Mouse (Mus musculus) c-Kit-positive CD71-positive TER-119-positive erythroid progenitor cells, embryonic 14.5 days (primary cell): Measurements from ENCODE around the gene Ncoa6.
A peak's percentile ranks its signal among the peaks of the same experiment; 100 is the strongest.
"Not testable (repeated sequence)": the region's sequence is repeated elsewhere in the genome, so short reads cannot be mapped to it uniquely, and the experiment has no call there.

Source experiments
- DNase-seq: peaks from one replicate; pipeline ENCODE4 v3.0.0-alpha.2; 2013; ENCODE audit warnings: low spot score

The Ncoa6 gene

DNA sequence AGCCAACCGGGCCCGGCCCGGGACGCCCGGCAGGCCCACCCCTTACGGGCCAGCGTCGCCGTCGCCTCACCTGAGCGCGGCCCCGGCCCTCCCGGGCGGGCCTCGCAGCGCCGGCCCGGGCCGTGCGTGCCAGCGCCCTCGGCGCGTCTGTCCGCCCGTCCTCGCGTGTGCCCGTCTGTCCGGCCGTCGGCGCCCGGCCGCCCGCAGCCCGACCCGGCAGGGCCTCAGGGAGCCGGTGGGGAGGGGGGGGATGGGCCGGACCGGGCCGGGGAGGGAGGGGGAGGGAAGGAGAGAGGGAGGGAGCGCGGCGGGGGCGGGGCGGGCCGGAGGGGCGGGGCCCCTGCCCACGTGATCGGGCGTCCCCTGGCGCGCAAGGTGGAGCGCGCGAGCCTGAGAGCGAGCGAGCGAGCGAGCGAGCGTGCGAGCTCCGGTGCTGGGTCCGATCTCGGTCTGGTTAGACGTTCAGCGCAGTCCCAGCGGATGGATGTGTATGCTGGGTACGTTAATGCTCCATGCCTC lies at the start of gene Ncoa6:
Ncoa6 (minus strand) TSS at position 325 of the 519 bp plus-strand sequence.
- DNase-seq: peak; percentile 70

DNA sequence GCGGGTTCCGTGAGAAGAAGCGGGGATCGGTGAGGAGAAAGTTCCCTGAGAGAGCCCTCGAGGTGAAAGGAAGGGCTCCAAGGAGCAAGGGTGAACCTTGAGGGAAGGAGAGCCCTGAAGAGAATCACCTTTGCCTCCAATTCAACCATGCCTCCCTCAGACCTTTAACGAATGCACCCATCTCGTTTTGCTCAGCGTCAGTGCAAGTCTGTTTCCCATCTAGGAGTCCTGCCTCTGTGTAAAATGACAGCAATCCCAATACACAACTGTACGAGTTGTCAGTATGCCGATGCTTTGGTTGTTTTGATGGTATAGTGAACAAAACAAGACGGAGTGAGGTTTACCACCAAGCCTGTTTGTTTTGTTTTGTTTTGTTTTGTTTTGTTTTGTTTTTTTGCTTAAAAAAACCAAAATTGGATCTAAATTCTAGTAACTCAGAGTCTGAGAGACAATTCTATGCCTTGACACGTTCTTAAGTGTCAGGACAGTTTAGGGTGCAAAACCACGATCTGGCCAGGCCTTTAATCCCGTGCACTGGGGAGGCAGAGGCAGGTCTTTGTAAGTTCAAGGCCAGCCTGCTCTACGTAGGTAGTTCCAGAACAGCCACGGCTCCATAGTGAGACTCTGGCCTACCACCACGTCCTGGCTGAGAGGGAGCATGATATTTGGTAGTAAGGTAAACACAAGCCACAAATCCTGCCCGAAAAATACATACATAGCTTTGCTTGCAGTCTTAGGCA lies 45.0 kb upstream of the Ncoa6 start:
- DNase-seq: peak; percentile 50

DNA sequence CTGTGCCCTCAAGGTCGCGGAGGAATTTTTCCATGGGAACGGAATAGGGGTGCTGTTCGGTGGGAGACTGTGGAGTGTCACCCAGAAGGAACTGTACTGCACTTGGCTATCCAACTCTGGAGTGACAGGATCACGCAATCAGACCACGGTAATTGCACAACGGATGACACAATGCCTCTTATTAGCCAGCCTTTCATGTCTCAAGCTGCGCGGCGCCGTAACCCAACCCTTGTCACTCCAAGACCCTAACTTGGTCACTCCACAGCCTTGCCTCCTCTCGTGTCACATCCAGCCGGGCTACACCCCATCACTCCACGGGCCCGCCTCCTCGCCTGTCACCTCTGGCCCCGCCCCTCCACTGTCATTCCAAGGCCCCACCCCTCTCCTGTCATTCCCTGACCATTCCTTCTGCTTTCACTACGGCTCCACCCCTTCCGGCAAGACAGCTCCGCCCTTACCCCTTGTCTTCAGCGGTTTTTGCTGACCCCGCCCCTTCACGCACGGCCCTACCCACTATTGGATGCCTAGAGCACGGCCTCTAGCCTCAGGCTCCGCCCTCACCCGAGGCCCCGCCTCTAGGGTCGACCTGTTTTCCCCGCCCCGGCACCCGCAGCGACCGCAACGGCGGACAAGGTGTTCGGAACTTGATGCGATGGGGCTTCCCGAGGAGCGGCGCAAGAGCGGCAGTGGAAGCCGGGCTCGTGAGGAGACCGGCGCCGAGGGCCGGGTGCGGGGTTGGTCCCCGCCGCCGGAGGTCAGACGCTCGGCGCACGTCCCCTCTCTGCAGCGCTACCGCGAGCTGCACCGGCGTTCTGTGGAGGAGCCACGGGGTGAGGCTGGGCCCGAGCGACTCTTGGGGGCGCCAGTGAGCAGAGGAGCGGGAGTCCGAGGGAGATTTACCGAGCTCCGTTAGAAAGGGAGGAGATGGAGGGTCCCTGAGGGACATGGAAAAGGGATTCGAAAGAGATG lies 44.0 kb upstream of the Ncoa6 start, which contains the start of the genes Acss2 and Ggt7:
Acss2 (plus strand) TSS at position 494 of the 969 bp plus-strand sequence.
Ggt7 (minus strand) TSS at position 783 of the 969 bp plus-strand sequence.
- peak; percentile 98 for DNase-seq

DNA sequence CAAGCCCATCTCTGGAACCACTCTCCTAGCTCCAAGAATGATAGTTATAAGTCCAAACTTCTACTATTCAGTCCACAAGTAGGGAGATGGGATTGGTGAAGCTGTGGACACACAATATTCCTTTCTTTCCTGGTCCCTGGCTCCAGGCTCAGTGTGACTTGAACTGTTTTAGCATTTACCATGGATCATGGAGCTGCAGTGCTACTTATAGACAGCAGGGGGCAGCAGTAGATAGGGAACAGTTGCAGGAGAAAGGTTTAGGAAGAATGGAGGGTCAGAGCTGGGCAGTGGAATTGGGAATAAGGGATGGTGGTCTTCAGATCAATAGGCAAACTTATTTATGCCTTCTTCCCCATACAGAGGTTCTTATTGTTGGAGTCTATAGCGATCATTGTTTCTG lies 42.2 kb upstream of the Ncoa6 start:
- no peak for DNase-seq

DNA sequence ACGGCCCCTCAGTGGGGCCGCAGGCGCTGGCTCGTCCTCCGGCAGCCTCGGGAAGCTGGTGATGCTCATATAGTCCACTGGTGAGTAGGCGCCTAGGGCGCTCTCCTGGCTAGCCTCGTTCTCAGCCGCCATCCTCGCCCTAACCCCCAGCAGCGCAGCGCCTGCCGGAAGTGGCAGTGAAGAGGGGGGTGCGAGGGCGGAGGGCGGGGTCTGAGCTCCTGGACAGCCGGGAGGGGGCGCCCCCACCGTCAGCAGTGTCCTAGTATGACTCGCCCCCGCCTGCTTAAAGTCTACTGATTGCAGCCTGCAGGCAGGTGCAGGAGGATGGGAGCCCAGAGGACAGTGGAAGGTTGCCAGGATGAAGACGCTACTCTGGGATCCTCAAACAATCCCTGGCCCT lies 41.0 kb upstream of the Ncoa6 start:
- no peak for DNase-seq

DNA sequence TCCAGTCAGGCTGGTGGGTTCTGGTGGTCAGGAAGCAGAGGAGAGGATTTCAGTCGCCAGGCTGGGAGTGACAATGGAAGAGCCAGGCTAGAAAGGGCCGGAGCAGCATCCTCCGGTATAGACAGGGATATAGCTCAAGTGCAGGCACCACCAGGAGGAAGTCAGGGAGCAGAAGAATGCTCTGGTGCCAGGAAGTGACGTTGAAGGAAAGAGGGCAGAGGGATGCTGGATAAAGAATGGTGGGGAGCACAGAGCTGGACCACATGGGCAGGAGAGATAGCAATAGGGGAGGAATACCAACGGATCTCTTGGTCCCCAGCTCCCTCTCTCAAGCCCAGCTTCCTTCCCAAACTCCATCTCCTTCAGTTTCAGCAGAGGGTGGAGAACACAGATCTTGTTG lies 39.8 kb upstream of the Ncoa6 start:
- no peak for DNase-seq

DNA sequence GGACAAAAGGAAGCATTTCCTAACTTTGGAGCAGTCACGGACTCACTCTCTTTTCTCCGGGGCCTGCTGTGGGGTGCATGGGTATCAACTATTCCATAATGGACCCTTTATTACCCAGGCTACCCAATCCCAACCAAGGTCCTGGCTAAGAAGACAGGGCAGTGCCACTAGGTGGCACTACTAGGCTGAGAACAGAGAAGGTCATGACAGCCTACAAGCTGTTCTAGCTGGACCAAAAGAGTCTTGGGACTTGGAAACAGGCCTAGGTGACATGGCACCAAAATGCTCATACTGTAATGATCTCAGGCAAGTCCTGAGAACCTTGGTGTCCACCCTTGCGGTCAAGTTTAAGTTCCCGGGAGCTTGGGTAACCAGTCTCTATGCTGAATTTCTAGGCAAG lies 38.8 kb upstream of the Ncoa6 start:
- no peak for DNase-seq

DNA sequence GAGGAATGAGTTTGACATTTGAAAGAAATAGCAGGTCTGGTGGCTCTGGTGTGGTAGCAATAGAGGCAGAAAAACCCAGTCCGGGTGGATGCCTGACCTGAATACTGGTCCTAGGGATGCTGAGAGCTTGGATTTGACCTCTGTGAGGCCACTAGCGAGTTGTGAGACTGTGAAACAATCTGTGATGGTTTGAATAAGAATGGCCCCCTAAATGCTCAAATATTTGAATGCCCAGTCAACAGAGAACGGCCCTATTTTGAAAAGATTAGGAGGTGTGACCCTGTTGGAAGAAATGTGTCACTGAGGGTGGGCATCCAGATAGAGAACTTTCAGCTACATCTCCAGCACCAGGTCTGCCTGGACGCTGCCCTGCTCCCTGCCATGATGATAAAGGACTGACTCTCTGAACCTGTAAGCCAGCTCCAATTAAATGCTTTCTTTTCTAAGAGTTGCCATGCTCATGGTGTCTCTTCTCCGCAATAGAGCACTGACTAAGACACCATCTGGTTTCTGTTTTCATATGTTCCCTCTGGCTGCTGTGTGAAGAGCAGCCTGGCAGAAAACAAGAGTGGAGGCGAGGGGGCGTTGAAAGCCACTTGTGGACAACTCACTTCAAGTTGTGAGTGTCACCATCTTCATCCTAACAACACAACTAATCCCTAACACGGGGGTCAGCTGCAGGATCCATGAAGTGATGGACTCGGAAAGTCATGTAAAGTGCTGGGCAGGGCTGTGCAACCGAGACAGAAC lies 34.2 kb upstream of the Ncoa6 start:
- DNase-seq: no peak

DNA sequence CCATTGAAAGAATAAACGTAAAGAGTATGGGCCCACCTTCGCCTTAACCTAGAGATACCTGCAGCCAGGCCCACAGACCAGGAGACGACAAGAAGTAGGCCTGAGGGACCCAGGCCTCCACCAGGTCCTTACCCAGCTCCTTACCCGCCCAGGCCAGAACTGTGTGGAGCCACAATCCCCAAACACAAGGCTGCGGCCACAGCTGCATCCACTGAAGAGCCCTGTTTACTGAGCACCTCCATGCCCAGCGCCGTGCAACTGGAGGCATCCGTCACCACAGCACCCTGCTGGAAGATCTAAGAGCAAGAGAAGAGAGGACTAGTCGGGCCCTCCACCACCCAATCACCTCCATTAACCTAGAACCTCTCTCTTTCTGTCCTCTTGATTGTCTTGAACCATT lies 32.1 kb upstream of the Ncoa6 start:
- DNase-seq: no peak

DNA sequence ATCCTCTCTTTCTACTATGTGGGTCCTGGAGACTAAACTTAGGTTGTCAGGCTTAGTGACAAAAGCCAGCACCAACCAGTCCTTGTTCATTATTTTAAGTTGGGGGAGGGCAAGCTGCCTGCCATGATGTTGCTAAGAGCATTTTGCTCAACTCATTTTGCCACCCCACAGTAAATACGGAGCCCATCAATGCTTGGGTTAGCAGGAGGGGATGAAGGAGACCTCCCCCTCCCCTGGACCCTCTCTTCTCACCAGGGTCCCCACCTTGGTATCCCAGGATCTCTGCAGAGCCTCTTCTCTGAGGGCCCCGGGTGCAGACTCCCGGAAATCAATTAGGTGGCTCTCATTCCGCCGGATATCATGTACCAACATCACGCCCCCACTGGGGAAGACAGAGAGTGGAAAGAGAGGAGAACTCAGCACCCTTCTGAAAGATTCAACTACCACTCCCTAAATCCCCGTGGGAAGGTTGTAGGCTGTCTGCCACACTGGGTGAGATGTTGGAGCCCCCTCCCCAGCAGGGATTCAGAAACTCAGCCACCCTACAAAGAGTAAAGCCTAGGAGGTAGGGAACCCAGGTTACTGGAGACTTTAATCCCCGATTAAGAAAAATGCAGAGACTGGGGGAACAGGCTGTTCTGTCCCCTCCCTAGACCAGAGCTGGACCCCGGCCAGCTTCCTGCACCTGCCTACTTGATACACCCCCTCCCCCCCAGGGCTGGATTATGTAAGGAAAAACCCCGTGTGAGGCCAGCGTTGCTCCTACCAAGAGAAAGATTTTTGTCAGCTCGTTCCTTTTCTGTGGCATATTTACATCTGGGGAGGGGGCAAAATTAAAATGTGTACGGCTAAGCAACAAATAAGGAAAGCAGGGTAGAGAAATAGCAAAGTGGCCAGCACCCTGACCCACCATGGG lies 31.0 kb upstream of the Ncoa6 start:
- no peak for DNase-seq

DNA sequence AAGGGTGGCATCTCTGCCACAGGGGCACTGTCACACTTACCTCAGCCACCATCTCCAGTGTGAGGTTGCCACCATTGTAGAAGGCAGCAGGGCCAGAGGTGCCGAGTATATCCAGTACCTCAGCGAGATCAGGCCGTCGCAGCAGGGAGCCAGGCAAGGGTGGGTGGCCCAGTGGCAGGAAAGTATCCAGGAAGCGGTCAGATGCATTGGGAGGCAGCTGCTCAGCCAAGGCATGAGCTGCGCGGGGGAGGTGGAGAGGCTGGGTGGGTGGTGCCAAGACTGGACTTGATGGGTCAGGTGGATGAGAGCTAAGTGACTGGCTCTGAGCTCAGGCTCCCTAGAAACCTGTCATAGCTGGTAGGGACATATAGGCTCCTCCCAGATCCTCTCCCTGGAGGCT lies 28.9 kb upstream of the Ncoa6 start:
- DNase-seq: no peak

DNA sequence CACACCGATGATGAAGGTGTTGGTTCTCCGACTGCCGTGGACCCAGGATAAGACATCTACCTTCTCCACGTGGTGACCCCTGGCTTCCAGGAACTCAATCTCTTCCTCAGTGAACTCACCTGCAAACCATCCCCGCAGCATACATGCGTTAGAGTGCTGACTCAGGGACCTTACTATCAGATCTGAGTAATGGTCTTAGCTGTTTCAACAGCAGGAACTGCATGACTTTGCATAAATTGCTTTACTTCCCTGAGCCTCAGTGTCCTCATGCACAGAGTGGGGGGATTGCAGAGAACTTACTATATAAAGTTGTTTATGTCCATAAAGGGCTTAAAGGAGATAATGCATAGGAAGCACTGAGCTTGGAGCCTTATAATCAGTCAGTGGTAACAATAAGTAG lies 17.3 kb upstream of the Ncoa6 start:
- no peak for DNase-seq

DNA sequence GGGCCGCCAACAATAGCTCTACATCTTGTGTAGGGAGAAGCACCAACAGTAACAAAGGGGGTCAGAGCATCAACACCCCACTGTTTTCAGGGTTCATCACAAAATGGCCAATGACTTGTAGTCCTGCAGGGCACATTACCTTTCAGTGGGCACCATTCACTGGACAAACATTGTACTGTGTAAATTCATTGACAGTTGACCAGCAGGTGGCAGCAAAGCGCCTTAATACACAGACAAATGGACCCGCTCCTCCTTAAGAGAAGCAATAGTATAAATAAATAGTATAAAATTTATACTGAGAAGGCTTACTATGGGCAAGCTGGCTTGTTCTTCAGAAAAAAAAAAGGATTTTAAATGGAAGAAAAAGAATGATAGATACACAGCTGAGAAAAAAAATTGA lies 8.3 kb upstream of the Ncoa6 start:
- DNase-seq: peak; percentile 76

DNA sequence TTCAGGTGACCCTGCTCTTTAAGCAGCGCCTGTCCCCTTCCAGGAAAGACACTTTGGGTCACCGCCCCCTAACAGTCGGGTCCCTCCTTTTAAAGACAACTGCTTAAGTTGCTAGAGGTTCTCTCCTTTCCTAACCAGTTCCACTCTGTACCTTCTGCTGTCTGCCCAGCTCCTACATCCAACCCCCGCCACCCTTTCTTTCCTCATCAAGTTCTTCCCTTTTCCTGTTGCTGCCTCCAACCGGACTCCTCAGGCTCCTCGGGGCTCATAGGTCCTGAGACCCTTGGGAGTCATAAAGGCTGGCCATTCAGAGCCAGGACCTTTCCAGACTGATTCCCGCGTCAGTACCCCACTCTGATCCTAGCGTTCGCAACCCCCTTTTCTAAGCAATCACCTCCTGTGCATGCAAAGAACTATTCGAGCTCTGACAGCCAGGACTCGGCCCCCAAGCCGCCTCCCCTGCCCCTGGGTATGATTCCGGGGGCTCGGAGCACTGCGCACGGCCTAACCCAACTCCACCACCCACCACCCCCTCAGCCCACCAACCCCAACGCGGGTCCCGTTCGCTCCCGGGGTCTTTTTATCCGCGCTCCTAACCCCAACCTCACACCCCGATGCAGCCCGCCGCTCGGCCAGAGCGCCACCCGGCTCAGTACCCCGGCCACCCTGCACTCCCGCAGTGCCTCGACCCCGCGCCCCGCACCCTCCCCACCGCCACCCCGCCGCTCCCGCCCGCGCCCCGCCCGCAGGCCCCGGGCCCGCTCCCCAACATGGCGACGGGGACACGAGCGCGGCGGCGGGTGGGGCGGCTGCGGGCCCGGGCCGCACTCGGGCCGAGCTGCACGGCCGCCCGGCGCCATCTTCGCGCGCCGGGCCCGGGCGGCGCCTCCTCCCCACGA lies 774 bp downstream of the Ncoa6 start:
- peak; percentile 34 for DNase-seq

DNA sequence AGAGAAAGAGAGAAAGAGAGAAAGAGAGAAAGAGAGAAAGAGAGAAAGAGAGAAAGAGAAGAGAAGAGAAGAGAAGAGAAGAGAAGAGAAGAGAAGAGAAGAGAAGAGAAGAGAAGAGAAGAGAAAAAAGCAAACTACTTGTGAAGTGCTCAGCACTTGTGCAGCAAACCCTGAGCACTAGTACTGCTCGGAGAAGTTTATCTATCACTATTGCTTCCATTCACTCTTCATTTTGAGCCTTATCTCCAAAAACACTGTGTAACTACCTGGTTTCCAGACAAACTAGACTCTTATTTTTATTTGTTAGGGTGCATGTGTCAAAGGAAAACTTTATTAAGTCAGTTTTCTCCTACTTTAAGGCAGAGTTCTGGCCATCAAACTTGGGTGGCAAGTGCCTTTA lies 6.8 kb downstream of the Ncoa6 start:
- no peak for DNase-seq

DNA sequence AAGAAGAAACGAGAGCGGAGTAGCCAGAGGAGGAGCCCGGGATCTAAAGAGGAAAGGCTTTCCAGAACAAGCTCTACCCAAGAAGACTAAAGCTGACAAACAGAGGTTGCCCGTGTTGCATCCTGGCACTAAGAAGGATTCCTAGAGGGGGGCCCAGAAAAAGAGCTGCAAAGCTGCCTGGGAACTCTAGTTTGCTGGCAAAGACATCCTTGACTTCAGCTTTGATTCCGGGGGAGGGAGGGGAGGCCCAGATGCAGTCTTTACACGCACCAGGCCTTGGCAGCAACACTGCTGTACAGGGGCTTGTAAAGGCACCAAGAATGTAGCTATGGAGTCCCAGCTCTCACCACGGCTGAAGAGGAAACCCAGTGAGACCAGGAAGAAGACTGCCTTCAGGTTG lies 20.1 kb downstream of the Ncoa6 start:
- DNase-seq: no peak

DNA sequence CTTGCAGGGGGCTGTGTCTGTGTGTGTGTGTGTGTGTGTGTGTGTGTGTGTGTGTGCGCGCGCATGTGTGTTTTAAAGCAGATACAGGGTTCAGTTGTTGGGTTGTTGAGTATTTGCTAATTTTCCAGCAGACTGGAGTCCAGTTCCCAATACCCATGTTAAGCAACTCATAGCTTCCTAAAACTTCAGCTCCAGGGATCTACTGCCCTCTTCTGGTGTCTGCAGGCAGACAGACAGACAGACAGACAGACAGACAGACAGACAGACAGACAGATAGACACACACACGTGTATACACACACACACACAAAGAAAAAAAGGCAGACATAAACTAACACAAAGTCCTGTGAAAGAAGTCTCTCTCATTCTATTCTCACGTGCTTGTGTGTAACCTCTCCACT lies 22.4 kb downstream of the Ncoa6 start:
- DNase-seq: no peak

DNA sequence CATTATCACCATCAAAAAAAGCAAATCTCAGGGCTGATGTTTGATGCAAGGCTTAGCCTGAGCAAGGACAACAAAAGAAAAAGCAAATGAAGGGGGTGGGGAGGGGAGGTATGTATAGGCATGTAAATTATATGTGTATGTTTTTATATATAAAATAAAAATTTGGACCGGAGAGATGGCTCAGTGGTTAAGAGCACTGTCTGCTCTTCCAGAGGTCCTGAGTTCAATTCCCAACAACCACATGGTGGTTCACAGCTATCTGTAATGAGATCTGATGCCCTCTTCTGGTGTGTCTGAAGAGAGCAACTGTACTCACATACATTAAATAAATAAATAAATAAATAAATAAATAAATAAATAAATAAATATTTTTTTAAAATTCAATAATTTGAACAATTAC lies 25.8 kb downstream of the Ncoa6 start:
- not testable (repeated sequence) for DNase-seq

DNA sequence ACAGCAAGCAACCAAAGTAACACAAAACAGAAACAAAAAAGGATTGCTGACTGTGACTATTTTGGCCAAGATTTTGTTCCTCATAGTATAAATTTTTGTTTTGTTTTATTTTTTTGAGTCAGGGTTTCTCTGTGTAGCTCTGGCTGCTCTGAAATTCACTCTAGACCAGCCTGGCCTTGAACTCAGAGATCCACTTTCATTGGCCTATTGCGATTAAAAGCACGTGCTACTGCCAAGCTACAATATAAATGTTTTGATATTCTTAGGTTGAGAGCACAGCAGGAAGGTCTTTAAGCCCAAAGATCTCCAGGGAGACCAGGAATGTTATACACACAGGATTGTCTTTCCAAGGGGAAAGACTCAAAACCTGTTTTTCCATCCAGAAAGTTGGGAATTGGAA lies 30.2 kb downstream of the Ncoa6 start:
- DNase-seq: no peak

DNA sequence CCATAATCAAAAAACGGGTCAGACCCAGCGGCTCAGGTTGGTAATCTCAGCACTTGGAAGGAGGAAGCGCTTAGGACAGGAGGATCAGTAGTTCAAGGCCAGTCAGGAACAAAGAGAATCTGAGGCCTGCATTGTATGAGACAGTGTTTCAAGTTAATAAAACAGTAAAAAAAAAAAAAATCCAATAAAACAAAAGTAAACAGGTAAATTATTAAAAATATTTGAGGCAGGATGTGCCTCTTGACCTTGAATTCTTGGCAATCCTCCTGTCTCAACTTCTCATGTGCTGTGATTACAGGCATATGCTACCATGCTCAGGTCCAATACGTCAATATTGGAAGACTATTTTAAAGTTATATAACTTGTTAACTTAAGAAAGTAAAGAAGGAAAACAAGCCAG lies 30.8 kb downstream of the Ncoa6 start:
- no peak for DNase-seq
